Mouse (Mus musculus) neural tube, embryonic 12.5 days (tissue): ENCODE results near the gene Cacul1. TPM values are rescaled to one million over a fixed set of nuclear protein-coding genes. Genes with fewer than 3 reads are reported as not detected.

ENCODE experiments used
- microRNA-seq: library from miRNA; unstranded; fragments of <30 nt; microRNA quantifications from one replicate; pipeline ENCODE4, GENCODE M21; 2017
- polyA plus RNA-seq: library from polyadenylated mRNA; unstranded; fragments of >200 nt; fragmentation: Nextera tagmentation; extraction: Ambion mirVana; gene quantifications from 2 replicates; pipeline ENCODE4 v1.2.1, GENCODE M21; 2016

Cacul1 gene
- polyA plus RNA-seq, 1 experiment from 2014 or later = 38.7 TPM

Small RNA genes lying within 50 kb of the gene (microRNA-seq; reads per million reads assigned to microRNA genes)
- not detected for gene Gm25238

Other genes with a start within 250 kb of the Cacul1 start
- gene Prlhr, start 112.7 kb downstream of the Cacul1 start, polyA plus RNA-seq = not detected in 2 replicates
- gene Nanos1, start 175.0 kb upstream of the Cacul1 start, polyA plus RNA-seq = 7.7 and 8.5 TPM in 2 replicates
- 115 and 121 TPM in 2 replicates for gene Eif3a, start 209.6 kb upstream of the Cacul1 start, polyA plus RNA-seq
- gene Fam45a, start 230.6 kb upstream of the Cacul1 start, polyA plus RNA-seq = 34.8 and 35.5 TPM in 2 replicates